Mouse (Mus musculus) liver, adult (tissue): Measurements from ENCODE around the gene Sln.

Experiments used
- GATA4 ChIP-seq: IDR thresholded peaks from 2 replicates; pipeline ENCODE4 v1.6.1; 2014; ENCODE audit warnings: mild to moderate bottlenecking, low read length; ENCODE audit not compliant: insufficient replicate concordance

Sln gene

GRCm38 (mm10) chr9:53877423-53877822 lies 27.5 kb downstream of the Sln start:
- TF ChIP-seq GATA4: no peak

GRCm38 (mm10) chr9:53883588-53884280 lies 33.8 kb downstream of the Sln start:
- no peak for TF ChIP-seq GATA4

- TF ChIP-seq GATA4: no peak
Observed at GRCm38 (mm10) chr9:53890075-53890474, 40.1 kb downstream of the Sln start.

- TF ChIP-seq GATA4: no peak
Observed at GRCm38 (mm10) chr9:53895827-53896226, 45.9 kb downstream of the Sln start.

- no peak for TF ChIP-seq GATA4
Observed at GRCm38 (mm10) chr9:53899836-53900235, 49.9 kb downstream of the Sln start.

GRCm38 (mm10) chr9:53903215-53903842 lies 53.4 kb downstream of the Sln start:
- no peak for TF ChIP-seq GATA4
